Mouse (Mus musculus): Measurements from ENCODE around the gene Hoxa11.

The Hoxa11 gene

GRCm38 (mm10) chr6:52204050-52204752 is 41.4 kb downstream of the Hoxa11 start, which contains the start of gene Hoxa5:
TSS of gene Hoxa5 (minus strand) at chr6:52204587.
- no peak for DNase-seq

- no peak for DNase-seq
Observed at GRCm38 (mm10) chr6:52203371-52204049, 42.1 kb downstream of the Hoxa11 start.

GRCm38 (mm10) chr6:52203121-52203370 is 42.6 kb downstream of the Hoxa11 start:
- DNase-seq: no peak

- DNase-seq: no peak
Observed at GRCm38 (mm10) chr6:52202362-52203120, 43.1 kb downstream of the Hoxa11 start.

GRCm38 (mm10) chr6:52201269-52201668 is 44.3 kb downstream of the Hoxa11 start:
- DNase-seq: no peak

- DNase-seq: no peak
Observed at GRCm38 (mm10) chr6:52200751-52201250, 44.8 kb downstream of the Hoxa11 start.

GRCm38 (mm10) chr6:52200073-52200750 is 45.4 kb downstream of the Hoxa11 start:
- DNase-seq: no peak

GRCm38 (mm10) chr6:52197271-52197670 is 48.3 kb downstream of the Hoxa11 start:
- no peak for DNase-seq

GRCm38 (mm10) chr6:52196811-52197210 is 48.8 kb downstream of the Hoxa11 start:
- DNase-seq: no peak

GRCm38 (mm10) chr6:52194690-52195089 is 50.9 kb downstream of the Hoxa11 start:
- no peak for DNase-seq

Data from right cerebral cortex, postnatal 14 days (tissue).